Mouse (Mus musculus) embryonic facial prominence, embryonic 10.5 days (tissue): ENCODE data around the gene Ccser1. TPM values are rescaled to one million over a fixed set of nuclear protein-coding genes. Genes with fewer than 3 reads are reported as not detected.

Experiments used
- DNase-seq: peaks from one replicate; pipeline ENCODE4 v3.0.0-alpha.2; 2017; ENCODE audit warnings: low spot score
- H3K27ac ChIP-seq: fragments of 300-500 bp; sonication (generic); replicated peaks from 2 replicates; pipeline ENCODE4 v1.5.1; 2016; ENCODE audit warnings: mild to moderate bottlenecking
- H3K27me3 ChIP-seq: fragments of 300-500 bp; sonication (generic); replicated peaks from 2 replicates; pipeline ENCODE4 v1.6.1; 2016; ENCODE audit warnings: low read depth, mild to moderate bottlenecking; ENCODE audit not compliant: poor library complexity, severe bottlenecking
- H3K36me3 ChIP-seq: fragments of 300-500 bp; sonication (generic); replicated peaks from 2 replicates; pipeline ENCODE4 v1.6.1; 2016; ENCODE audit warnings: mild to moderate bottlenecking, moderate library complexity
- H3K4me1 ChIP-seq: fragments of 300-500 bp; sonication (generic); 2 replicates; pipeline ENCODE4 v1.6.1; 2016
- H3K4me3 ChIP-seq: fragments of 300-500 bp; sonication (generic); 2 replicates; pipeline ENCODE4 v1.5.1; 2016; ENCODE audit warnings: mild to moderate bottlenecking, moderate library complexity
- H3K9me3 ChIP-seq: fragments of 300-500 bp; sonication (generic); 2 replicates; pipeline ENCODE4 v1.6.1; 2016; ENCODE audit warnings: mild to moderate bottlenecking
- WGBS: fragments of 180-500 bp; shearing (Covaris S2); methylation state at CpG from one replicate; pipeline ENCODE4 v1.1.7; 2016; 5-methylcytosine and 5-hydroxymethylcytosine counted together
- polyA plus RNA-seq: library from polyadenylated mRNA; unstranded; fragments of >200 nt; fragmentation: Nextera tagmentation; extraction: Ambion mirVana; gene quantifications from 2 replicates; pipeline ENCODE4 v1.2.1, GENCODE M21; 2016

The Ccser1 gene
- polyA plus RNA-seq, 1 experiment from 2014 or later = 4.3 TPM

- H3K9me3 ChIP-seq = no peaks in the 10 kb centered on the region
- H3K4me1 ChIP-seq = peaks cover 21% of the 10 kb centered on the region
- H3K27ac ChIP-seq = no peak overlapping the region
- 38% methylated on average over 1 of the region's 1 CpGs for WGBS
- no peaks in the 10 kb centered on the region for H3K27me3 ChIP-seq
- no peak for DNase-seq
- H3K4me3 ChIP-seq = no peak overlapping the region
- no peaks in the 10 kb centered on the region for H3K36me3 ChIP-seq
These were observed 83.2 kb downstream of the Ccser1 start for GRCm38 (mm10) chr6:61263291-61263690.

GRCm38 (mm10) chr6:61271033-61271432, 90.9 kb downstream of the Ccser1 start:
- H3K4me3 ChIP-seq = no peak overlapping the region
- H3K4me1 ChIP-seq = peaks cover 5% of the 10 kb centered on the region; the same call in 1 of the 2 replicates
- no peaks in the 10 kb centered on the region for H3K36me3 ChIP-seq
- no peak overlapping the region for H3K27ac ChIP-seq
- WGBS = 75% methylated on average over 1 of the region's 2 CpGs
- H3K27me3 ChIP-seq = no peaks in the 10 kb centered on the region
- DNase-seq = no peak
- H3K9me3 ChIP-seq = no peaks in the 10 kb centered on the region

- Histone ChIP-seq H3K27me3 (no peaks in the 10 kb centered on the region), H3K4me3 (no peak overlapping the region), H3K4me1 (peaks cover 5% of the 10 kb centered on the region; the same call in 1 of the 2 replicates), H3K36me3 (no peaks in the 10 kb centered on the region), H3K9me3 (no peaks in the 10 kb centered on the region), H3K27ac (no peak overlapping the region)
- no peak for DNase-seq
- WGBS = 84% methylated on average over 3 of the region's 3 CpGs
These were observed 93.3 kb downstream of the Ccser1 start for GRCm38 (mm10) chr6:61273430-61273829.

GRCm38 (mm10) chr6:61279506-61279905, 99.4 kb downstream of the Ccser1 start:
- no peaks in the 10 kb centered on the region for H3K36me3 ChIP-seq
- DNase-seq = no peak
- H3K4me3 ChIP-seq = no peak overlapping the region
- H3K4me1 ChIP-seq = no peaks in the 10 kb centered on the region
- no peak overlapping the region for H3K27ac ChIP-seq
- H3K9me3 ChIP-seq = no peaks in the 10 kb centered on the region
- H3K27me3 ChIP-seq = no peaks in the 10 kb centered on the region
- 85% methylated on average over 7 of the region's 7 CpGs for WGBS

- H3K4me3 ChIP-seq = no peak overlapping the region
- no peaks in the 10 kb centered on the region for H3K9me3 ChIP-seq
- H3K27ac ChIP-seq = no peak overlapping the region
- no peaks in the 10 kb centered on the region for H3K27me3 ChIP-seq
- peaks cover 6% of the 10 kb centered on the region for H3K4me1 ChIP-seq
- no peak for DNase-seq
- 73% methylated on average over 3 of the region's 3 CpGs for WGBS
- H3K36me3 ChIP-seq = no peaks in the 10 kb centered on the region
These were observed 112.8 kb downstream of the Ccser1 start for GRCm38 (mm10) chr6:61292927-61293326.

GRCm38 (mm10) chr6:61295535-61295934, 115.4 kb downstream of the Ccser1 start:
- H3K36me3 ChIP-seq = no peaks in the 10 kb centered on the region
- H3K27ac ChIP-seq = no peak overlapping the region
- H3K9me3 ChIP-seq = no peaks in the 10 kb centered on the region
- no peak overlapping the region for H3K4me3 ChIP-seq
- peaks cover 6% of the 10 kb centered on the region for H3K4me1 ChIP-seq
- DNase-seq = no peak
- H3K27me3 ChIP-seq = no peaks in the 10 kb centered on the region
- WGBS = 48% methylated on average over 4 of the region's 4 CpGs

- H3K27me3 ChIP-seq = no peaks in the 10 kb centered on the region
- H3K4me1 ChIP-seq = peaks cover 6% of the 10 kb centered on the region
- H3K9me3 ChIP-seq = no peaks in the 10 kb centered on the region
- H3K4me3 ChIP-seq = no peak overlapping the region
- no peaks in the 10 kb centered on the region for H3K36me3 ChIP-seq
- 89% methylated on average over 6 of the region's 6 CpGs for WGBS
- DNase-seq = no peak
- no peak overlapping the region for H3K27ac ChIP-seq
These were observed 116.3 kb downstream of the Ccser1 start for GRCm38 (mm10) chr6:61296188-61297037.

- no peak for DNase-seq
- WGBS = 90% methylated on average over 4 of the region's 4 CpGs
- no peak overlapping the region for H3K4me3 ChIP-seq
- H3K9me3 ChIP-seq = no peaks in the 10 kb centered on the region
- no peaks in the 10 kb centered on the region for H3K36me3 ChIP-seq
- H3K4me1 ChIP-seq = peaks cover 6% of the 10 kb centered on the region
- no peaks in the 10 kb centered on the region for H3K27me3 ChIP-seq
- H3K27ac ChIP-seq = no peak overlapping the region
These were observed 120.3 kb downstream of the Ccser1 start for GRCm38 (mm10) chr6:61300441-61300840.

GRCm38 (mm10) chr6:61300975-61301374, 120.9 kb downstream of the Ccser1 start:
- no peak overlapping the region for H3K27ac ChIP-seq
- no peaks in the 10 kb centered on the region for H3K9me3 ChIP-seq
- H3K36me3 ChIP-seq = no peaks in the 10 kb centered on the region
- no peak for DNase-seq
- H3K4me1 ChIP-seq = peaks cover 1% of the 10 kb centered on the region
- H3K4me3 ChIP-seq = no peak overlapping the region
- H3K27me3 ChIP-seq = no peaks in the 10 kb centered on the region
- 76% methylated on average over 7 of the region's 7 CpGs for WGBS

- no peak for DNase-seq
- Histone ChIP-seq H3K27me3 (no peaks in the 10 kb centered on the region), H3K4me3 (no peak overlapping the region), H3K9me3 (no peaks in the 10 kb centered on the region), H3K4me1 (no peaks in the 10 kb centered on the region), H3K36me3 (no peaks in the 10 kb centered on the region), H3K27ac (no peak overlapping the region)
- 33% methylated on average over 2 of the region's 2 CpGs for WGBS
These were observed 121.5 kb downstream of the Ccser1 start for GRCm38 (mm10) chr6:61301631-61302030.

GRCm38 (mm10) chr6:61311324-61312091, 131.4 kb downstream of the Ccser1 start:
- Histone ChIP-seq H3K4me3 (no peak overlapping the region), H3K36me3 (peaks cover 7% of the 10 kb centered on the region), H3K27me3 (no peaks in the 10 kb centered on the region), H3K27ac (no peak overlapping the region), H3K9me3 (0 out of 2 replicates have a peak, but pooled peaks cover 5% of the 10 kb centered on the region), H3K4me1 (no peaks in the 10 kb centered on the region)
- peak; percentile 16 for DNase-seq
- WGBS = 87% methylated on average over 18 of the region's 18 CpGs

GRCm38 (mm10) chr6:61315884-61316601, 135.9 kb downstream of the Ccser1 start:
- Histone ChIP-seq H3K4me1 (no peaks in the 10 kb centered on the region), H3K27ac (no peak overlapping the region), H3K9me3 (0 out of 2 replicates have a peak, but pooled peaks cover 5% of the 10 kb centered on the region), H3K36me3 (peaks cover 7% of the 10 kb centered on the region), H3K4me3 (no peak overlapping the region), H3K27me3 (no peaks in the 10 kb centered on the region)
- DNase-seq = peak; percentile 49
- WGBS = 27% methylated on average over 6 of the region's 6 CpGs
